ENCODE assay signal across 14 mouse cellular contexts in the genomic region with DNA sequence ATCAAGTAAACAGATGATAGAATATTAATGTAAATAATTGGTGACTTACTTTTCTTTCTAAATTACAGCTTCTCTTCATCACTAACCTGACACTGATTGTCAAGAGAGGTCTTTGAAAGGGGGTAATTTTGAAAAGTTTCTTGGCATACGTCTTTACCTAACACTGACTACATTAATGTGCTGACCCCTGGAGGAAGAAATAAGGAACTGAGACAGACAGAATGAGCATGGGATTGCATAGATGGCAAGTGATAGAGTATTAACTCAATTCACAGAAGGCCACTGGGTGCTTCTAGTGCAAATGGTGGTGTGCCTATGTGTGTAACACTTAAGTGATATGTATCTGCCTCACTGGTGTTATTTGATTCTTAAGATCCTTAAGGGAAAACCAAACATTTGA.
A peak's percentile ranks its signal among the peaks of the same experiment; 100 is the strongest.
DNase-seq lines count a peak whose midpoint lies in the region; ATAC-seq and TF ChIP-seq lines count a peak whose summit lies in the region.
"Had no signal": no experiment of that assay in that cellular context is flagged by ENCODE, and none has a peak within 500 bp of the region (broad histone marks: within the 10 kb centered on the region; RNA-seq: fewer than 3 reads in every experiment).

No protein-coding gene starts in this region.

- H3K27me3 ChIP-seq in kidney, postnatal 0 days (ENCODE audit: insufficient read depth, low read length) = no peaks in the 10 kb centered on the region
- no peaks in the 10 kb centered on the region for H3K27me3 ChIP-seq in forebrain, embryonic 14.5 days (replicated peaks; ENCODE audit: control insufficient read depth, insufficient read depth, low read length)
- H3K27me3 ChIP-seq: limb, embryonic 12.5 days had no signal

- 23% methylated on average over 1 of the region's 1 CpGs for WGBS in kidney, postnatal 0 days
- 9% methylated on average over 1 of the region's 1 CpGs for WGBS in forebrain, embryonic 14.5 days

- no peak overlapping the region for H3K9ac ChIP-seq in kidney, postnatal 0 days (ENCODE audit: low read depth, low read length)
- H3K9ac ChIP-seq in forebrain, embryonic 14.5 days (ENCODE audit: low read length) = no peak overlapping the region
- H3K9ac ChIP-seq: limb, embryonic 12.5 days had no signal

- ATAC-seq in kidney, postnatal 0 days (replicated peaks; ENCODE audit: low FRiP score, low read depth) = 0 out of 2 replicates have a peak, but pooled peaks have one; percentile 57
- peak; percentile 83 for ATAC-seq in forebrain, embryonic 14.5 days
- no peak for ATAC-seq in monocyte, adult 5-6 weeks (replicated peaks; ENCODE audit: insufficient number of reproducible peaks, low FRiP score, low TSS enrichment, poor library complexity, severe bottlenecking)

- H3K9me3 ChIP-seq in kidney, postnatal 0 days (replicated peaks; ENCODE audit: low read length) = no peaks in the 10 kb centered on the region
- no peaks in the 10 kb centered on the region for H3K9me3 ChIP-seq in forebrain, embryonic 14.5 days (replicated peaks; ENCODE audit: control insufficient read depth, low read length)
- H3K9me3 ChIP-seq: hindbrain, embryonic 10.5 days; limb, embryonic 12.5 days had no signal

- H3K27ac ChIP-seq in kidney, postnatal 0 days = no peak overlapping the region
- no peak overlapping the region for H3K27ac ChIP-seq in forebrain, embryonic 14.5 days (ENCODE audit: low read depth, low read length)
- H3K27ac ChIP-seq: hindbrain, embryonic 10.5 days; limb, embryonic 12.5 days had no signal

- TF ChIP-seq CTCF in kidney, postnatal 0 days (IDR thresholded peaks at IDR 0.05; ENCODE audit: low read depth) = peak; percentile 65

- no peaks in the 10 kb centered on the region for H3K36me3 ChIP-seq in kidney, postnatal 0 days (ENCODE audit: insufficient read depth, low read length)
- no peaks in the 10 kb centered on the region for H3K36me3 ChIP-seq in forebrain, embryonic 14.5 days (ENCODE audit: control insufficient read depth, insufficient read depth, low read length)
- H3K36me3 ChIP-seq: hindbrain, embryonic 10.5 days; limb, embryonic 12.5 days had no signal

- H3K4me3 ChIP-seq in kidney, postnatal 0 days (replicated peaks; ENCODE audit: low read depth, low read length) = no peak overlapping the region
- no peak overlapping the region for H3K4me3 ChIP-seq in forebrain, embryonic 14.5 days (ENCODE audit: low read depth, low read length)
- H3K4me3 ChIP-seq: hindbrain, embryonic 10.5 days; limb, embryonic 12.5 days had no signal

- no peaks in the 10 kb centered on the region for H3K4me1 ChIP-seq in kidney, postnatal 0 days (replicated peaks; ENCODE audit: insufficient read depth, low read length)
- peaks cover 6% of the 10 kb centered on the region for H3K4me1 ChIP-seq in forebrain, embryonic 14.5 days (ENCODE audit: control insufficient read depth, insufficient read depth, low read length)
- H3K4me1 ChIP-seq: hindbrain, embryonic 10.5 days; limb, embryonic 12.5 days had no signal

- peak; percentile 51 for DNase-seq in kidney, postnatal 0 days (ENCODE audit: low spot score)
- no peak for DNase-seq in kidney, postnatal 14 days
- DNase-seq in 3T3-L1 (ENCODE audit: low read depth, low spot score) (peak; percentile 64), 416B (ENCODE audit: low read depth) (peak; percentile 26)
- DNase-seq in forebrain, embryonic 14.5 days (ENCODE audit: low spot score) = peak; percentile 56
- no peak for DNase-seq in natural killer cell, adult 2 months (ENCODE audit: low spot score in 2 of 2)
- DNase-seq in layer of hippocampus, adult 8-10 months (ENCODE audit: low spot score in 2 of 2) = no peak
- DNase-seq: adrenal gland, postnatal 10 days; heart, adult 18-20 months; kidney, adult 18-20 months; lung, postnatal 14 days had no signal

- no peak overlapping the region for H3K4me2 ChIP-seq in kidney, postnatal 0 days (ENCODE audit: low read length)
- H3K4me2 ChIP-seq in forebrain, embryonic 14.5 days (ENCODE audit: low read length) = no peak overlapping the region
- H3K4me2 ChIP-seq: limb, embryonic 12.5 days had no signal

Comparison
In these comparisons a context has a peak if more than half of its experiments do, and no peak if none do; other contexts are left out.
1. DNase-seq: peak in kidney, postnatal 0 days (single experiment), 3T3-L1 (single experiment), 416B (single experiment) and forebrain, embryonic 14.5 days (single experiment); none in kidney, postnatal 14 days (single experiment), natural killer cell, adult 2 months (0 of 2) and layer of hippocampus, adult 8-10 months (0 of 2).